Mouse (Mus musculus): Measurements from ENCODE around the gene Mia2. TPM values are rescaled to one million over a fixed set of nuclear protein-coding genes. Genes with fewer than 3 reads are reported as not detected.
"Not testable (repeated sequence)": the region's sequence is repeated elsewhere in the genome, so short reads cannot be mapped to it uniquely, and the experiment has no call there.

Gene Mia2
- total RNA-seq, 2 experiments from 2014 or later: 72.0 to 78.0 TPM

- DNase-seq (ENCODE audit: low spot score in 2 of 2): peak; percentile 94 to 95
Observed at GRCm38 (mm10) chr12:59219325-59220225, 124.0 kb downstream of the Mia2 start, which contains the start of gene Fbxo33. Fbxo33 (minus strand) TSS chr12:59219725.

GRCm38 (mm10) chr12:59228401-59228800 lies 132.8 kb downstream of the Mia2 start:
- DNase-seq (ENCODE audit: low spot score in 2 of 2): no peak

DNA sequence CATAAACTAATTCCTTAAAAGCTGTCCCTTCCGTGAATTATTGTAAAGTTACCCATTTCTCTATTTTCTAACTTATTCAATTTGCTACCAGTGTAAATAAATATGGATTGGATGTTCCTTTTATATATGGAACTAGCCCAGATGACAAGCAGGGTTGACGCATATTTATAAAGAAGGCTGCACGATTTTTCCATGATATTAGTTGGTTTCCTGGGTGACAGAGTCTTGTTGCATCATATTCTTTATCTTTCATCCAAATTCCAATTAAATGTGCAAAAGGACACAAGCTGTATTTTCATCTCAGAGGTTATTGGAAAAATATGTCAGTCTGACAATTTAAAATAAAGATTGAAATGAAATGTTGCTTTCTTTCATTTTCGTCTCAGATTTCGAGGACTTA lies 142.8 kb downstream of the Mia2 start:
- no peak for DNase-seq (ENCODE audit: low spot score in 2 of 2)

DNA sequence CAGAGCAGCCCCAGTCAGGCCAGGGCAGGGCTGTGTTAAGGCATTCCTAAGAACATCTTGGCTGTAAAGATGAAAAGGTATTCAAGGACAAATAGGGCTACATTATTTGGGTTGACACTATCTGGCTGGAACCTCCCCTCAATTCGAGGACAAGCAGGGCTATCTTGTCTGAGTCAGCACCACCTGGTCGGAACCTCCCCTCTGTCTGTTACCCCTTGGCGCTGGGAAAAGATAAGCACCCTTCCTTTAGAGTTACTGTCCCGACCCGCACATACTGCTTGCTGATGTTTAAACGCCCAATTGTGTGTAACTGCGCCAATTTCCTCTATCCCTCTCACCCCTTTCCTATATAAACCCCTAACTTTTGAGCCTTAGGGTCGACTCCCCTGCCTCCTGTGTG lies 145.4 kb downstream of the Mia2 start:
- DNase-seq (ENCODE audit: low spot score in 2 of 2): not testable (repeated sequence)

Small RNA genes within 50 kb of the gene (microRNA-seq; reads per million reads assigned to microRNA genes)
- not detected for gene Gm27284

Other genes starting within 250 kb of the Mia2 start
- 10 to 100 TPM; 48.1 to 53.7 TPM for gene Sec23a, start 83.8 kb upstream of the Mia2 start, total RNA-seq (2021)
- gene Gemin2, start 82.4 kb upstream of the Mia2 start, total RNA-seq (2021): 10 to 100 TPM; 13.6 to 15.0 TPM
- 10 to 100 TPM; 92.0 to 95.4 TPM for gene Trappc6b, start 34.3 kb upstream of the Mia2 start, total RNA-seq (2021)
- 10 to 100 TPM; 71.8 to 78.4 TPM for gene Pnn, start 28.9 kb upstream of the Mia2 start, total RNA-seq (2021)
- 10 to 100 TPM; 25.5 to 28.4 TPM for gene Fbxo33, start 123.9 kb downstream of the Mia2 start, total RNA-seq (2021)